Mouse (Mus musculus): ENCODE measurements around the gene Atg4d. TPM values are rescaled to one million over a fixed set of nuclear protein-coding genes. Genes with fewer than 3 reads are reported as not detected.
A peak's percentile ranks its signal among the peaks of the same experiment; 100 is the strongest.
"Not testable (repeated sequence)": the region's sequence is repeated elsewhere in the genome, so short reads cannot be mapped to it uniquely, and the experiment has no call there.

Atg4d gene
- total and polyA plus RNA-seq, 3 experiments, result 60.8 to 100 (median 88.7) TPM

DNA sequence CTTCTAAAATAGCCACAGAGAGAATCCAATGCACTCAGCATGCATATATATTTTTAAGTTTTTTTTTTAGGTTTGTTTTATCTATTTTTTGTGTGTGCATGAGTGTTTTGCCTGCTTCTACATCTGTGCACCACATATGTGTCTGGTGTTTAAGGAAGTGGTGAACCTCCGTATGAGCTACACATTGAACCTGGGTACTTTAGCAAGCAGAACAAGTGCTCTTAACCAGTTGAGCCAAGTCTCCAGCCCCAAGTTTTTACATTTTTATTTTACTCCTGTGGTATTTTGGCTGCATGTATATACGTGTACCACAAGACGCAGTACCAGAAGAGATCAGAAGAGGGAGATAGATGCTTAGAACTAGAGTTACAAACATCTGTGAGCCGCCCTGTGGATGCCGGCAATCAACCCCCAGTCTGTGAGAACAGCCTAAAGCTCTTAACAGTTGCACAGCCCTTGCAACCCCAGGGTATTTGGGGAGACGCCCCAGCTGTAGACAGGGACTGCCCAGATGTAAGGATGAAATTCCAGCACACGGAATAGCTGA, 43.6 kb upstream of the Atg4d start:
- intact Hi-C loops (cut with DNase I), result loop anchor here (2.0 to 5.0 kb wide), 4 partner anchors 69 to 135 kb away; partner anchors contain the start of genes Ap1m2 and Cdkn2d

DNA sequence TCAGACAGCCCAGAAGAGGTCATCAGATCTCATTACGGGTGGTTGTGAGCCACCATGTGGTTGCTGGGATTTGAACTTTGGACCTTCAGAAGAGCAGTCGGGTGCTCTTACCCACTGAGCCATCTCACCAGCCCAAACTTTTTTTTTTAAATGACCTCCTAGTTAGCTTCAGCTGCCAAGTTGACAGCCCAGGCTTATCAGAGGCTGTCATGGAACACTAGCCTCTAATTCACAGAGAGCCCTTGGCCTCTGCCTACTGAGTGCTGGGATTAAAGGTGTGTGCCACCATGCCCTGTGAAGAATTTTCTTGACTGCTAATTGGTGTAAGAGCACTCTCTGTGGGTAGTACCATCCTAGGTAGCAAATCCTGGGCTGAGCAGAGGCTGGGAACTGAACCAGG, 41.6 kb upstream of the Atg4d start:
- not testable (repeated sequence) for DNase-seq; H3K36me3 ChIP-seq (ENCODE audit: control insufficient read depth, insufficient read depth, low read length); H3K79me2 ChIP-seq (replicated peaks; ENCODE audit: control insufficient read depth, insufficient read depth, low read length); H3K27me3 ChIP-seq (ENCODE audit: control insufficient read depth, insufficient read depth, low read length); H3K4me1 ChIP-seq (ENCODE audit: control insufficient read depth, insufficient read depth, low read length); H3K9ac ChIP-seq (ENCODE audit: low read depth, low read length); H3K27ac ChIP-seq; H3K4me3 ChIP-seq
- 100% methylated on average over 2 of the region's 2 CpGs for WGBS
- intact Hi-C loops (cut with DNase I), result loop anchor here (2.0 to 5.0 kb wide), 4 partner anchors 13 to 89 kb away; partner anchors contain the start of genes Ap1m2 and Cdkn2d

More for the DNA sequence above, 43.6 kb upstream of the Atg4d start:
- H3K27me3 ChIP-seq (ENCODE audit: control insufficient read depth, insufficient read depth, low read length), result no peaks in the 10 kb centered on the region
- H3K79me2 ChIP-seq (replicated peaks; ENCODE audit: control insufficient read depth, insufficient read depth, low read length), result no peaks in the 10 kb centered on the region
- WGBS, result 18% methylated on average over 7 of the region's 7 CpGs
- no peaks in the 10 kb centered on the region for H3K36me3 ChIP-seq (ENCODE audit: control insufficient read depth, insufficient read depth, low read length)
- no peak for DNase-seq
- H3K27ac ChIP-seq, result peak overlapping the region; percentile 75
- no peak overlapping the region for H3K4me3 ChIP-seq
- H3K4me1 ChIP-seq (ENCODE audit: control insufficient read depth, insufficient read depth, low read length), result peaks cover 4% of the 10 kb centered on the region; the same call in 1 of the 2 replicates
- no peak overlapping the region for H3K9ac ChIP-seq (ENCODE audit: low read depth, low read length)
- TF ChIP-seq POLR2A (IDR thresholded peaks at IDR 0.05; ENCODE audit: insufficient read depth, low read depth, low read length), result no peak
- TF ChIP-seq CTCF (IDR thresholded peaks at IDR 0.05), result peak; percentile 75

DNA sequence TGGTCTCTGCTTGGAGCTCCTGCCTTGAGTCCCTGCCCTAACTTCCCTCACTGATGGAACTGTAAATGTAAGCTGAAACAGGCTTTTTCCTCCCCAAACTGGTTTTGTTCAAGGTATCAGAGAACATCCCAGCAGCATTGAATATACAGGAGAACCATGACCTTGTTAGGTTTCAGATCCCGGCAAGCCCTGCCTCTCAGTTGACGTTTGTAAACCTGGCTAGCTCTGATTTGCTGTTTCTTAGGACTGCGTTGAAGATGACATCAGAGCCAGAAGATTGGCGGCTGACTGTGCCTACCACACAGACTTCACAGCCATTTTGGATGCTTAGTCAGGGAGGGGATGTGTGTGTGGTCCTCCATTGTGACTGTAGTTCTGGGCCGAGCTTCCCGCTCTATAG, 41.2 kb upstream of the Atg4d start:
- no peaks in the 10 kb centered on the region for H3K27me3 ChIP-seq (ENCODE audit: control insufficient read depth, insufficient read depth, low read length)
- no peak overlapping the region for H3K4me3 ChIP-seq
- 92% methylated on average over 6 of the region's 6 CpGs for WGBS
- peaks cover 4% of the 10 kb centered on the region; the same call in 1 of the 2 replicates for H3K4me1 ChIP-seq (ENCODE audit: control insufficient read depth, insufficient read depth, low read length)
- intact Hi-C loops (cut with DNase I), result loop anchor here (2.0 to 5.0 kb wide), 4 partner anchors 13 to 88 kb away; partner anchors contain the start of genes Ap1m2 and Cdkn2d
- H3K79me2 ChIP-seq (replicated peaks; ENCODE audit: control insufficient read depth, insufficient read depth, low read length), result no peaks in the 10 kb centered on the region
- H3K36me3 ChIP-seq (ENCODE audit: control insufficient read depth, insufficient read depth, low read length), result no peaks in the 10 kb centered on the region
- H3K27ac ChIP-seq, result no peak overlapping the region
- no peak for TF ChIP-seq EP300 (IDR thresholded peaks at IDR 0.05; ENCODE audit: insufficient read depth, low read depth, low read length)
- no peak for TF ChIP-seq CTCF (IDR thresholded peaks at IDR 0.05)
- TF ChIP-seq POLR2A (IDR thresholded peaks at IDR 0.05; ENCODE audit: insufficient read depth, low read depth, low read length), result no peak
- no peak overlapping the region for H3K9ac ChIP-seq (ENCODE audit: low read depth, low read length)
- DNase-seq, result no peak

DNA sequence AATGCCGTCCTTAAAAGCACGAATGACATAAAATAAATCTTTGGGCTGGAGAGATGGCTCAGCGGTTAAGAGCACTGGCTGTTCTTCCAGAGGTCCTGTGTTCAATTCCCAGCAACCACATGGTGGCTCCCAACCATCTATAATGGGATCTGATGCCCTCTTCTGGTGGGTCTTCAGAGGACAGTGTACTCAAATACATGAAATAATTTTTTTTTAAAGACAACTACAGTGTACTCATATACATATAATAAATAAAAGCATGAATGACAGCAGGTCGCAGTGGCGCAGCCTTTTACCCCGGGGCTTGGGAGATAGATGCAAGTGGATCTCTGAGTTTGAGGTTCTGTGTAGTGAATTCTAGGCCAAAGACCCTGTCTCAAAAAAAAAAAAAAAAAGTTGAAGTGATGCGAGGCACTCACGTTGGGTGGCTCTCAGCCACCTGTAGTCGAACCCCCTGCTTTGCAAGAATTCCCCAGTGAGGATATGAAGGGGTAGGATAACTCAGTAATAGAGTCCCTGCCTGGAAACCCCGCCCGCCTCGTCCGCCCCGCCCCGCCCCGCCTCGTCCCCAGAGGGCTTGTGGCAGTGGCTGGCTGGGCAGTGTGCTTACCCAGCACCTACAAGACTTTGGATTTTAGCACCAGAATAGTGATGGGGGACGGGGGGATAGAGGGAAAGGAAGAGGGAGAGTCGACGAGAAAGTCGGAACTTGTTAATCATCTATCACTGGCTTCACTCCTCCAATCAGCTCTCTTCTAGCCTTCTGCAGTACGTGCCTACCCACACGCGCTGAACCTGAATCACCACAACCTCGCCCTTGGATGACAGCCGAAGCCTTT, 40.3 kb upstream of the Atg4d start:
- H3K9ac ChIP-seq (ENCODE audit: low read depth, low read length), result no peak overlapping the region
- WGBS, result 21% methylated on average over 26 of the region's 26 CpGs
- peak overlapping the region; percentile 27; the same call in 1 of the 2 replicates for H3K4me3 ChIP-seq
- H3K36me3 ChIP-seq (ENCODE audit: control insufficient read depth, insufficient read depth, low read length), result no peaks in the 10 kb centered on the region
- intact Hi-C loops (cut with DNase I), result loop anchor here (5.0 kb wide), 3 partner anchors 68 to 88 kb away; partner anchors contain the start of genes Ap1m2 and Cdkn2d
- H3K4me1 ChIP-seq (ENCODE audit: control insufficient read depth, insufficient read depth, low read length), result peaks cover 4% of the 10 kb centered on the region; the same call in 1 of the 2 replicates
- H3K79me2 ChIP-seq (replicated peaks; ENCODE audit: control insufficient read depth, insufficient read depth, low read length), result no peaks in the 10 kb centered on the region
- no peak overlapping the region for H3K27ac ChIP-seq
- TF ChIP-seq CTCF (IDR thresholded peaks at IDR 0.05), result peak; percentile 32; the same call in 1 of the 2 replicates
- no peak for TF ChIP-seq EP300 (IDR thresholded peaks at IDR 0.05; ENCODE audit: insufficient read depth, low read depth, low read length)
- H3K27me3 ChIP-seq (ENCODE audit: control insufficient read depth, insufficient read depth, low read length), result no peaks in the 10 kb centered on the region
- DNase-seq, result peak; percentile 40 to 48

DNA sequence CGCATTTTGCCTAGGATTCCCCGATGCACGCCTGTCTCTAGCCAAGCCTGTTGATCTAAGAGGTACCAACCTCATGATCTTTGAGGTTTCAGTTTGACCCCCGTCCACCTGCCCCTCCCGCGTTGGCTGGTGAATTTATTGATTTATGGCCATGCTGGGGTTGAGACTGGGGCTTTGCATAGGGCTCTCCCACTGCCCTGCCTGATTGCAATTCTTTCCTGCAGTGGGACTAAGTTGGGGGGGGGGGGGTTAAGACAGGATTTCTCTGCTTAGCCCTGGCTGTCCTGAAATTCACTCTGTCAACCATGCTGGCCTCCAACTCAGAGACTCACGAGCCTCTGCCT, 39.7 kb upstream of the Atg4d start:
- intact Hi-C loops (cut with DNase I), result no loop called here
- Histone ChIP-seq H3K27ac (no peak overlapping the region), H3K9ac (ENCODE audit: low read depth, low read length) (no peak overlapping the region), H3K79me2 (replicated peaks; ENCODE audit: control insufficient read depth, insufficient read depth, low read length) (no peaks in the 10 kb centered on the region), H3K36me3 (ENCODE audit: control insufficient read depth, insufficient read depth, low read length) (no peaks in the 10 kb centered on the region), H3K27me3 (ENCODE audit: control insufficient read depth, insufficient read depth, low read length) (no peaks in the 10 kb centered on the region), H3K4me1 (ENCODE audit: control insufficient read depth, insufficient read depth, low read length) (peaks cover 4% of the 10 kb centered on the region; the same call in 1 of the 2 replicates), H3K4me3 (peak overlapping the region; percentile 27; the same call in 1 of the 2 replicates)
- no peak for TF ChIP-seq EP300 (IDR thresholded peaks at IDR 0.05; ENCODE audit: insufficient read depth, low read depth, low read length)
- TF ChIP-seq CTCF (IDR thresholded peaks at IDR 0.05), result no peak
- TF ChIP-seq POLR2A (IDR thresholded peaks at IDR 0.05; ENCODE audit: insufficient read depth, low read depth, low read length), result no peak
- DNase-seq, result no peak
- 14% methylated on average over 7 of the region's 7 CpGs for WGBS

DNA sequence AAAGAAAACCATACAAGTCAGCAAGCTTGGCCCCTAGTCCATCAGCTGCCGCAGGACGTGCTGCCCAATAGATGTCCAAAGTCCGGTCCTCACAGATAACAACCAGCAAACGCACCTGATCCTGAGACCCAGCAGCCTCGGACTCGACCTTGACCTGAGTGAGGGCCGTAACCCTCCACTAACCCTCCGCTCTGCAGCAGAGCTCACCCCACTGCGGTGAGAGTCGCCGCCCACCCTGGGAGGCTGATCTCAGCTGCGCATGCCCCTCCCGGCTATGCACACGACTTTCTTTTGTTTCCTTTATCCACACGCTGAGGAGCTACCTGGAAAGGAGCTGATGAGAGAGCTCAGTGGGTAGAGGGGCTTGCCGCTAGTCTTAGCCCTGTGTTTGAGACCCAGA, 37.8 kb upstream of the Atg4d start:
- no peaks in the 10 kb centered on the region; the same call in 1 of the 2 replicates for H3K4me1 ChIP-seq (ENCODE audit: control insufficient read depth, insufficient read depth, low read length)

More for the DNA sequence above, 37.8 kb upstream of the Atg4d start:
- Histone ChIP-seq H3K27me3 (ENCODE audit: control insufficient read depth, insufficient read depth, low read length) (no peaks in the 10 kb centered on the region), H3K9ac (ENCODE audit: low read depth, low read length) (peak overlapping the region; percentile 52; the same call in 1 of the 2 replicates), H3K36me3 (ENCODE audit: control insufficient read depth, insufficient read depth, low read length) (no peaks in the 10 kb centered on the region), H3K79me2 (replicated peaks; ENCODE audit: control insufficient read depth, insufficient read depth, low read length) (no peaks in the 10 kb centered on the region), H3K27ac (no peak overlapping the region), H3K4me3 (0 out of 2 replicates have a peak overlapping the region, but pooled peaks have one; percentile 14)
- WGBS, result 12% methylated on average over 16 of the region's 16 CpGs
- DNase-seq, result no peak
- TF ChIP-seq POLR2A (IDR thresholded peaks at IDR 0.05; ENCODE audit: insufficient read depth, low read depth, low read length), result no peak
- TF ChIP-seq CTCF (IDR thresholded peaks at IDR 0.05), result no peak
- no peak for TF ChIP-seq EP300 (IDR thresholded peaks at IDR 0.05; ENCODE audit: insufficient read depth, low read depth, low read length)
- intact Hi-C loops (cut with DNase I), result no loop called here
